Mouse (Mus musculus) ES-E14 (cell line): Measurements from ENCODE around the gene Gm3448.

ENCODE experiments used
- CHD2 ChIP-seq: IDR thresholded peaks from 2 replicates; pipeline ENCODE4 v1.6.1; 2014; ENCODE audit warnings: mild to moderate bottlenecking, low read depth, low read length, inconsistent platforms
- HCFC1 ChIP-seq: IDR thresholded peaks from 2 replicates; pipeline ENCODE4 v1.6.1; 2012; ENCODE audit warnings: low read length, inconsistent platforms, borderline replicate concordance; ENCODE audit not compliant: insufficient read depth
- ZC3H11A ChIP-seq: IDR thresholded peaks from 2 replicates; pipeline ENCODE4 v1.6.1; 2012; ENCODE audit warnings: low read depth, mild to moderate bottlenecking, inconsistent platforms, low read length, borderline replicate concordance
- ZNF384 ChIP-seq: IDR thresholded peaks from 2 replicates; pipeline ENCODE4 v1.6.1; 2012; ENCODE audit warnings: low read depth, low read length, inconsistent platforms

GRCm38 (mm10) chr17:14958686-14959327, 82.5 kb downstream of the Gm3448 start:
- TF ChIP-seq CHD2 (no peak), HCFC1 (no peak), ZNF384 (no peak), ZC3H11A (no peak)
